Mouse (Mus musculus) C2C12 (cell line): ENCODE results near the gene Stpg2.

Experiments used
- CEBPB ChIP-seq: IDR thresholded peaks from one replicate; pipeline ENCODE4 v1.6.1; 2011; ENCODE audit warnings: low read depth, mild to moderate bottlenecking, control low read depth, moderate library complexity
- CTCF ChIP-seq: IDR thresholded peaks from one replicate; pipeline ENCODE4 v1.5.1; 2011; ENCODE audit not compliant: control insufficient read depth, insufficient read depth, insufficient read length
- MAX ChIP-seq: IDR thresholded peaks from one replicate; pipeline ENCODE4 v1.6.1; 2011; ENCODE audit warnings: mild to moderate bottlenecking, control low read depth
- MYOD1 ChIP-seq: IDR thresholded peaks from one replicate; pipeline ENCODE4 v1.6.1; 2011; ENCODE audit warnings: low read depth; ENCODE audit not compliant: control insufficient read depth, insufficient read length
- USF1 ChIP-seq: IDR thresholded peaks from one replicate; pipeline ENCODE4 v1.6.1; 2011; ENCODE audit warnings: low read depth, mild to moderate bottlenecking, control low read depth, moderate library complexity

- TF ChIP-seq CTCF (no peak), MYOD1 (no peak), MAX (no peak), USF1 (no peak), CEBPB (no peak)
These were observed 458.3 kb downstream of the Stpg2 start for GRCm38 (mm10) chr3:139663712-139664245.
